Mouse (Mus musculus) ES-Bruce4 (cell line): ENCODE measurements around the gene Kdm4d.
"Not testable (repeated sequence)": the region's sequence is repeated elsewhere in the genome, so short reads cannot be mapped to it uniquely, and the experiment has no call there.

ENCODE experiments used
- CTCF ChIP-seq: IDR thresholded peaks from one replicate; pipeline ENCODE4 v1.8.1; 2011; ENCODE audit warnings: low read depth, low read length
- EP300 ChIP-seq: IDR thresholded peaks from 2 replicates; pipeline ENCODE4 v1.6.1; 2011; ENCODE audit warnings: low read depth, low read length; ENCODE audit not compliant: insufficient read depth
- POLR2A ChIP-seq: IDR thresholded peaks from one replicate; pipeline ENCODE4 v1.8.1; 2011; ENCODE audit warnings: low read length; ENCODE audit not compliant: insufficient read depth

DNA sequence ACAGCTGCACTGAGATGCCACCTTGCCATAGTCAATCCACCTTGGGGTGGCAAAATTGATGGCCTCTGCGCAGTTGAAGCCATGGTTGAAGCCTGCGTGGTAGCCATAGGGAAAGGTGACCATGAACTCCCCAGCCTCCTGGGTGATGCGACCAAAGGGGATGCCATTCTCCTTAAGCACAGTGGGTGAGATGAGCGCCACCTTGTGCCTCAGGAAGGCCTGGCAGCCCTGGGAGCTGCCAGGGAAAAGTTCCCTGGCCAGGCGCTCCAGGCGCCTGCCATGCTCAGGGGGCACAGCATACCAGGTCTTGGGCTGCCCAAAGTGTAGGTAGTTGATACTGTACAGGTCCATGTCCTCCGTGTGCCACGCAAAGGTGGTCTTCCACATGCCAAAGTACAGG is 49.2 kb downstream of the Kdm4d start:
- not testable (repeated sequence) for TF ChIP-seq POLR2A, EP300
- TF ChIP-seq CTCF = peak; percentile 5
